Mouse (Mus musculus): ENCODE data around the gene Pold1. TPM values are rescaled to one million over a fixed set of nuclear protein-coding genes. Genes with fewer than 3 reads are reported as not detected.

Pold1 gene
- total RNA-seq, 2 experiments from 2014 or later: 6.9 to 7.2 TPM

GRCm38 (mm10) chr7:44532918-44533745, 15.5 kb downstream of the Pold1 start:
- no peak for DNase-seq (ENCODE audit: extremely low spot score in 1 of 2, low spot score in 2 of 2)
- intact Hi-C loops (cut with DNase I): no loop called here

- DNase-seq (ENCODE audit: extremely low spot score in 1 of 2, low spot score in 2 of 2): no peak
- intact Hi-C loops (cut with DNase I): no loop called here
Measured at GRCm38 (mm10) chr7:44531946-44532732, 16.5 kb downstream of the Pold1 start, which contains the start of gene Spib. TSS of gene Spib (minus strand) at chr7:44532071.

- DNase-seq (ENCODE audit: extremely low spot score in 1 of 2, low spot score in 2 of 2): peak in 1 of 2 experiments; percentile 20
Measured at GRCm38 (mm10) chr7:44531207-44531606, 17.4 kb downstream of the Pold1 start.

GRCm38 (mm10) chr7:44530507-44530906, 18.1 kb downstream of the Pold1 start:
- DNase-seq (ENCODE audit: extremely low spot score in 1 of 2, low spot score in 2 of 2): no peak
- intact Hi-C loops (cut with DNase I): no loop called here

More at GRCm38 (mm10) chr7:44531207-44531606, 17.4 kb downstream of the Pold1 start:
- intact Hi-C loops (cut with DNase I): no loop called here

GRCm38 (mm10) chr7:44529518-44529917, 19.1 kb downstream of the Pold1 start:
- intact Hi-C loops (cut with DNase I): loop anchor here (10.0 kb wide), 1 partner anchor 115 kb away; no protein-coding TSS in a partner anchor
- DNase-seq (ENCODE audit: extremely low spot score in 1 of 2, low spot score in 2 of 2): peak in 1 of 2 experiments; percentile 13

- intact Hi-C loops (cut with DNase I): loop anchor here (10.0 kb wide), 1 partner anchor 117 kb away; no protein-coding TSS in a partner anchor
Measured at GRCm38 (mm10) chr7:44527483-44528398, 20.9 kb downstream of the Pold1 start.

GRCm38 (mm10) chr7:44526414-44527154, 22.1 kb downstream of the Pold1 start:
- intact Hi-C loops (cut with DNase I): loop anchor here (10.0 kb wide), 1 partner anchor 118 kb away; no protein-coding TSS in a partner anchor

More at GRCm38 (mm10) chr7:44527483-44528398, 20.9 kb downstream of the Pold1 start:
- peak; percentile 53 to 84 for DNase-seq (ENCODE audit: extremely low spot score in 1 of 2, low spot score in 2 of 2)

GRCm38 (mm10) chr7:44525126-44525832, 23.4 kb downstream of the Pold1 start:
- DNase-seq (ENCODE audit: extremely low spot score in 1 of 2, low spot score in 2 of 2): peak; percentile 31 to 89
- intact Hi-C loops (cut with DNase I): loop anchor here (10.0 kb wide), 1 partner anchor 120 kb away; no protein-coding TSS in a partner anchor

More at GRCm38 (mm10) chr7:44526414-44527154, 22.1 kb downstream of the Pold1 start:
- no peak for DNase-seq (ENCODE audit: extremely low spot score in 1 of 2, low spot score in 2 of 2)

- intact Hi-C loops (cut with DNase I): loop anchor here (5.0 to 10.0 kb wide), 2 partner anchors 38 to 120 kb away; no protein-coding TSS in a partner anchor
- no peak for DNase-seq (ENCODE audit: extremely low spot score in 1 of 2, low spot score in 2 of 2)
Measured at GRCm38 (mm10) chr7:44524502-44524901, 24.1 kb downstream of the Pold1 start, which contains the start of gene Mybpc2. TSS of gene Mybpc2 (minus strand) at chr7:44524656.

GRCm38 (mm10) chr7:44523056-44523455, 25.6 kb downstream of the Pold1 start:
- no peak for DNase-seq (ENCODE audit: extremely low spot score in 1 of 2, low spot score in 2 of 2)
- intact Hi-C loops (cut with DNase I): loop anchor here (5.0 to 10.0 kb wide), 2 partner anchors 39 to 122 kb away; no protein-coding TSS in a partner anchor

- intact Hi-C loops (cut with DNase I): loop anchor here (5.0 to 10.0 kb wide), 2 partner anchors 41 to 123 kb away; no protein-coding TSS in a partner anchor
Measured at GRCm38 (mm10) chr7:44521710-44522109, 26.9 kb downstream of the Pold1 start.

GRCm38 (mm10) chr7:44520990-44521389, 27.7 kb downstream of the Pold1 start:
- peak in 1 of 2 experiments; percentile 18 for DNase-seq (ENCODE audit: extremely low spot score in 1 of 2, low spot score in 2 of 2)
- intact Hi-C loops (cut with DNase I): loop anchor here (5.0 to 10.0 kb wide), 2 partner anchors 41 to 124 kb away; no protein-coding TSS in a partner anchor

More at GRCm38 (mm10) chr7:44521710-44522109, 26.9 kb downstream of the Pold1 start:
- DNase-seq (ENCODE audit: extremely low spot score in 1 of 2, low spot score in 2 of 2): peak; percentile 29 to 75

GRCm38 (mm10) chr7:44519240-44519913, 29.3 kb downstream of the Pold1 start:
- intact Hi-C loops (cut with DNase I): no loop called here
- DNase-seq (ENCODE audit: extremely low spot score in 1 of 2, low spot score in 2 of 2): no peak

GRCm38 (mm10) chr7:44507491-44507890, 41.2 kb downstream of the Pold1 start:
- intact Hi-C loops (cut with DNase I): no loop called here
- DNase-seq (ENCODE audit: extremely low spot score in 1 of 2, low spot score in 2 of 2): no peak

GRCm38 (mm10) chr7:44501563-44502115, 47.0 kb downstream of the Pold1 start:
- peak in 1 of 2 experiments; percentile 80 for DNase-seq (ENCODE audit: extremely low spot score in 1 of 2, low spot score in 2 of 2)
- intact Hi-C loops (cut with DNase I): loop anchor here (5.0 kb wide), 1 partner anchor 151 kb away; no protein-coding TSS in a partner anchor
